Mouse (Mus musculus) neutrophil, adult 5-6 weeks (primary cell): ENCODE measurements at regions not wholly inside any gene's neighbourhood (a gene's known extent, or its start where the extent isn't known, plus 50 kb on each side); places are given as distances from the start of the nearest gene placed in this dataset.

Source experiments
- ATAC-seq: fragments of 151-379, 151-347 bp; 2 replicates; pipeline ENCODE4 v1.8.0; 2017; ENCODE audit warnings: mild to moderate bottlenecking, moderate TSS enrichment; ENCODE audit not compliant: insufficient number of reproducible peaks, poor library complexity, low FRiP score, severe bottlenecking; ENCODE audit errors: extremely low read depth

GRCm38 (mm10) chr8:128003881-128004286 is 354.5 kb upstream of the Nrp1 start:
- no peak for ATAC-seq

- no peak for ATAC-seq
Observed at GRCm38 (mm10) chr8:128009393-128010010, 348.9 kb upstream of the Nrp1 start.

GRCm38 (mm10) chr8:128017171-128017570 is 341.2 kb upstream of the Nrp1 start:
- ATAC-seq = no peak

- no peak for ATAC-seq
Observed at GRCm38 (mm10) chr8:128023661-128024060, 334.7 kb upstream of the Nrp1 start.

GRCm38 (mm10) chr8:128024774-128025222 is 333.6 kb upstream of the Nrp1 start:
- ATAC-seq = no peak

GRCm38 (mm10) chr8:128025251-128025856 is 333.1 kb upstream of the Nrp1 start:
- no peak for ATAC-seq

- no peak for ATAC-seq
Observed at GRCm38 (mm10) chr8:128026981-128027380, 331.4 kb upstream of the Nrp1 start.

- no peak for ATAC-seq
Observed at GRCm38 (mm10) chr8:128030335-128031280, 327.8 kb upstream of the Nrp1 start.

- ATAC-seq = no peak
Observed at GRCm38 (mm10) chr8:128034127-128034526, 324.3 kb upstream of the Nrp1 start.

GRCm38 (mm10) chr8:128035672-128036071 is 322.7 kb upstream of the Nrp1 start:
- ATAC-seq = no peak

GRCm38 (mm10) chr8:128039341-128040064 is 318.9 kb upstream of the Nrp1 start:
- no peak for ATAC-seq

- no peak for ATAC-seq
Observed at GRCm38 (mm10) chr8:128042877-128043276, 315.5 kb upstream of the Nrp1 start.

- ATAC-seq = no peak
Observed at GRCm38 (mm10) chr8:128043392-128043791, 315.0 kb upstream of the Nrp1 start.

- no peak for ATAC-seq
Observed at GRCm38 (mm10) chr8:128056251-128056650, 302.2 kb upstream of the Nrp1 start.

- ATAC-seq = no peak
Observed at GRCm38 (mm10) chr8:128057845-128058244, 300.6 kb upstream of the Nrp1 start.

- no peak for ATAC-seq
Observed at GRCm38 (mm10) chr8:128059817-128060216, 298.6 kb upstream of the Nrp1 start.

- no peak for ATAC-seq
Observed at GRCm38 (mm10) chr8:128064211-128064610, 294.2 kb upstream of the Nrp1 start.

GRCm38 (mm10) chr8:128065127-128065526 is 293.3 kb upstream of the Nrp1 start:
- no peak for ATAC-seq
